Mouse (Mus musculus) embryonic fibroblast, embryonic 13.5 days (primary cell): ENCODE data around the gene Ldb2.

Source experiments
- CTCF ChIP-seq: IDR thresholded peaks from 2 replicates; pipeline ENCODE4 v1.5.1; 2011; ENCODE audit warnings: mild to moderate bottlenecking, control low read depth, low read length, moderate library complexity, borderline replicate concordance; ENCODE audit not compliant: insufficient read depth
- POLR2A ChIP-seq: IDR thresholded peaks from 2 replicates; pipeline ENCODE4 v1.6.1; 2011; ENCODE audit warnings: low read depth, mild to moderate bottlenecking, control low read depth, low read length, moderate library complexity

- TF ChIP-seq POLR2A: no peak
- TF ChIP-seq CTCF: no peak
Measured at GRCm38 (mm10) chr5:44798056-44798455, 1.4 kb downstream of the Ldb2 start.
